Mouse (Mus musculus) left cerebral cortex, adult 6 months (tissue): ENCODE data around the gene Olfr456. TPM values are rescaled to one million over a fixed set of nuclear protein-coding genes. Genes with fewer than 3 reads are reported as not detected.

Experiments used
- long read RNA-seq, 2 experiments: library from polyadenylated mRNA; unstranded; transcript quantifications; one replicate each; pipeline ENCODE4 v2.0.0; 2019 to 2020
- polyA plus RNA-seq: library from polyadenylated mRNA; unstranded; fragments of <200 nt; fragmentation: Nextera tagmentation; gene quantifications from 2 replicates; pipeline ENCODE4 v1.2.3, GENCODE M21; 2021

The Olfr456 gene
- polyA plus RNA-seq: not detected in 2 replicates
- long read RNA-seq, experiment 1: 0 reads
- long read RNA-seq, experiment 2: 0 reads

DNA sequence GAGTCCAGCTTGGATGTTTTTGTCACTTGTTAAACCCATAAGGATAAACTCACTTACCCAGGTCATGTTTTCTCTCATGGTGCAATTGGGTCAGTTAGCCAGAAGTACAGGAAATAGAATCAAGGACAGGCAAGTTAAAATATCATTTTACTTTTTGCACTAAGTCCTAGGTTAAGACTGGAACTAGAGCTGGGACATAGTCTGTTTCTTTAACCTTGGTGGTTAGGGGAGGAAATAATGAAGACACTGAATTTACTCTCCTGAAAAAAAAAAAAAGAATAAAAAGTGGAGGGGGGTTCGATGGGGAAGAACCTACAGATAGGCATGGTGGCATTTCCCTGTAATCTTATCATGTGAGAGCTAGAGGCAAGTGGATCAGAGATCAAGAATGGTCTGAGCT is at the start of gene Olfr456:
Gene Olfr456, minus strand, starts transcription at position 101 of the 400 bp plus-strand sequence.

DNA sequence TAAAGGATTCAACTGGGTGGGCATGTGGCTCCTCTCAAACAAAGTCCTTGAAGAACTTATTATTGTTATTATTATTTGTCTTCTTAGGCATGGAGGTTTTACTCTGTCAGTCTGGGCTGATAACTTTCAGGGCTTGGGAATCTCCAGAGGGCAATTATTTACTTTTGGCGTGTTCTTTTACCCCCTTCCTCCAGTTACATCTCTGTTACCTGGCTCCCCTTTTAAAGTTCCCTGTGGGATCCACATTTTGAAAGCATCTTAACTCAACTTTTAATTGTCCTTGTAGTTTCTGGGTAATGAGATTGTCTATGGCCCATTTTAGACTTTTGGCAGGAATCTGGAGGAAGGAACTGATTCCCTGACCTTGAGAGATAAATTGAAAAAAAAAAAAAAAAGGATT is 10.8 kb downstream of the Olfr456 start, which contains the start of gene Olfr457:
Gene Olfr457, minus strand, starts transcription at position 101 of the 400 bp plus-strand sequence.

DNA sequence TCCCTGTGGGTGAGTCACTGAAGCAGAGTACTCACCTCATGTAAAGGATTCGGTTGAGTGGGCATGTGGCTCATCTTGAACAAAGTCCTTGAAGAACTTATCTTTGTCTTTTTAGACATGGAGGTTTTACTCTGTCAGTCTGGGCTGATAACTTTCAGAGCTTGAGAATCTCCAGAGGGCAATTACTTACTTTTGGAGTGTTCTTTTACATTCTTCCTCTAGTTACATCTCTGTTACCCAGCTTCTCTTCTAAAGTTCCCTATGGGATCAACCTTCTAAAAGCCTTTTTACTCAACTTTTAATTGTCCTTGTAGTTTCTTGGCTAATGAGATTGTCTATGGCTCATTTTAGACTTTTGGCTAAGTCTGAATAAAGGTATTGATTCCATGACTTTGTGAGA is 21.9 kb downstream of the Olfr456 start, which contains the start of gene Olfr458:
Gene Olfr458, minus strand, starts transcription at position 101 of the 400 bp plus-strand sequence.

Other genes with a start within 250 kb of the Olfr456 start
- gene Gstk1, start 241.3 kb downstream of the Olfr456 start, polyA plus RNA-seq: 39.6 and 39.7 TPM in 2 replicates
- not detected in 2 replicates for gene Tmem139, start 225.2 kb downstream of the Olfr456 start, polyA plus RNA-seq
- gene Casp2, start 222.2 kb downstream of the Olfr456 start, polyA plus RNA-seq: 3.1 and 4.3 TPM in 2 replicates
- 0.16 and 0.19 TPM in 2 replicates for gene Clcn1, start 200.5 kb downstream of the Olfr456 start, polyA plus RNA-seq
- 6.5 and 15.8 TPM in 2 replicates for gene Fam131b, start 162.6 kb downstream of the Olfr456 start, polyA plus RNA-seq
- gene Zyx, start 137.6 kb downstream of the Olfr456 start, polyA plus RNA-seq: 9.2 and 25.8 TPM in 2 replicates
- 0.11 TPM in 1 of 2 replicates, not detected in the other for gene Epha1, start 113.9 kb downstream of the Olfr456 start, polyA plus RNA-seq
- gene Tas2r143, start 87.0 kb downstream of the Olfr456 start, polyA plus RNA-seq: not detected in 2 replicates
- gene Tas2r135, start 81.8 kb downstream of the Olfr456 start, polyA plus RNA-seq: not detected in 2 replicates
- not detected in 2 replicates for gene Tas2r126, start 52.7 kb downstream of the Olfr456 start, polyA plus RNA-seq
- gene Olfr458, start 22.0 kb downstream of the Olfr456 start, polyA plus RNA-seq: not detected in 2 replicates
- 0.03 TPM in 1 of 2 replicates, not detected in the other for gene Olfr457, start 10.9 kb downstream of the Olfr456 start, polyA plus RNA-seq
- not detected in 2 replicates for gene Olfr455, start 60.4 kb upstream of the Olfr456 start, polyA plus RNA-seq
- gene Tcaf3, start 110.5 kb upstream of the Olfr456 start, polyA plus RNA-seq: not detected in 2 replicates
- gene Tcaf2, start 158.0 kb upstream of the Olfr456 start, polyA plus RNA-seq: 0.09 and 0.13 TPM in 2 replicates
- 76.2 and 83.4 TPM in 2 replicates for gene Tcaf1, start 222.9 kb upstream of the Olfr456 start, polyA plus RNA-seq